ENCODE assay signal across 8 mouse cellular contexts in the genomic region with DNA sequence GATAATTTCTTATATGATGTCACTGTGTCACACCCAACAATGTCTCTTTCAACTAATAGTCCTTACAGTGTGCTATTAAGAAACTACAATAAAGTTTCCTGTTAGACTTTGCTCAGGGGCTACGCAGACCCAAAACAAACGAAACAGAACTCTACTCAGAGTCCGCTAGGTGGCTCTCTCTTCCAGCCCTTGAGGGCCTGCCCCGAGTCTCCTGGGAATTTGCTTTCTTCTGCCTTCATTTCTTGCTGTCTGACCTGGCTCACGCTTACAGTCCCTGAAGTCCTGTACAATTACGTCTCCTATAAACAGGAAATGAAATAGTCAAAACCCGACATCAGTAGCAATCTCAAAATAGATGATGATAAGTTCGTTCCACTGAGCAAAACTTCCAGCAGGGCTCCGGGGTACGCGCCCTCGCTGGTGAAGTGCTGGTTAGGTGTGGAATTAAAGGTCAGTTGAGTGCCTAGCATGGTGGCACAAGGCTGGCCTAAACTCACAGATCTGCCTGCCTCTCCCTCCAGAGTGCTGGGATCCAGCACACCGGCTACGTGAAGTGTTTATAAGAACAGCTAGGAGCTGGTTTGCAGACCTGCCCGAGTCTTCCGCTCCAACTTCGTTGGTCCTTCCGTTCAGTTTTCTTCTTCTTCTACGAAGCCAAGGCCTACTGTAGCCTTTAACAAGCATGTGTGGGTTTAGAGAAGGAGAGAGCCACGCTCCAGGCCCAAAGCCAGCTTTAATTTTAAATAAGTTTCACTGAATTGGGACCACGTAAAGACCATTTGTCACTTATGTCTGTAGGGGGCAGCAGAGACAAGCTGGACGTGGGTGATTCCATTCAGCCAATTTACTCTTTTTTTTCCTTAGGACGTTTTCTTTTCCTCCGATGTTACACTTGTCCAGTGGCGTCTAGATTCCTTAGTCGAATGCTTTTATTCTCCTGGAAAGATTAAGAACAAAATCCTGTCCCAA. TPM values are rescaled to one million over a fixed set of nuclear protein-coding genes. Genes with fewer than 3 reads are reported as not detected.
DNase-seq lines count a peak whose midpoint lies in the region; ATAC-seq and TF ChIP-seq lines count a peak whose summit lies in the region.

No protein-coding gene starts in this region.

- H3K9me3 ChIP-seq in hindbrain, embryonic 15.5 days = no peaks in the 10 kb centered on the region

- 27% methylated on average over 26 of the region's 26 CpGs for WGBS in hindbrain, embryonic 15.5 days

- peak; percentile 63; the same call in 1 of the 2 replicates for ATAC-seq in hindbrain, embryonic 15.5 days (ENCODE audit: low FRiP score, low read depth)
- peak; percentile 75 for ATAC-seq in megakaryocyte, adult 5-6 weeks (ENCODE audit: poor library complexity, severe bottlenecking)

- H3K27ac ChIP-seq in hindbrain, embryonic 15.5 days (replicated peaks) = no peak overlapping the region
- no peak overlapping the region for H3K27ac ChIP-seq in left cerebral cortex, adult 2 months

- DNase-seq in right cerebral cortex, adult 18-20 months = peak; percentile 57
- DNase-seq in right cerebral cortex, postnatal 25 days = no peak
- peak; percentile 84 to 88 for DNase-seq in cerebellum, postnatal 10 days
- peak; percentile 49 to 65 for DNase-seq in frontal cortex, postnatal 36 days (ENCODE audit: low spot score in 2 of 2)
- peak; percentile 48 to 50 for DNase-seq in left cerebral cortex, adult 2 months (ENCODE audit: extremely low spot score in 1 of 2, low spot score in 2 of 2)
- peak; percentile 75 for DNase-seq in skeletal muscle tissue, adult 2 months (ENCODE audit: low read depth, low spot score)

- no peak overlapping the region for H3K9ac ChIP-seq in hindbrain, embryonic 15.5 days

- peak overlapping the region; percentile 29 for H3K4me2 ChIP-seq in hindbrain, embryonic 15.5 days

- intact Hi-C loops in left cerebral cortex, adult 2 months (cut with DNase I) = loop anchor here (1.0 kb wide), 2 partner anchors 30 to 79 kb away; no protein-coding TSS in a partner anchor

- H3K27me3 ChIP-seq in hindbrain, embryonic 15.5 days = 0 out of 2 replicates have a peak, but pooled peaks cover 4% of the 10 kb centered on the region

- H3K36me3 ChIP-seq in hindbrain, embryonic 15.5 days = no peaks in the 10 kb centered on the region

- TF ChIP-seq CTCF in left cerebral cortex, adult 2 months (IDR thresholded peaks at IDR 0.05) = peak; percentile 81

- H3K4me1 ChIP-seq in hindbrain, embryonic 15.5 days (replicated peaks) = peaks cover 6% of the 10 kb centered on the region

- H3K4me3 ChIP-seq in hindbrain, embryonic 15.5 days = no peak overlapping the region; the same call in 1 of the 2 replicates
- peak overlapping the region; percentile 39 for H3K4me3 ChIP-seq in left cerebral cortex, adult 2 months

RNA-seq across cellular contexts. Expression of a gene that starts 17.7 kb away (rescaled TPM):
- not detected in 2 replicates for polyA plus RNA-seq in hindbrain, embryonic 15.5 days (2015; fragmentation: Nextera tagmentation; extraction: Ambion mirVana)
- total RNA-seq in left cerebral cortex, adult 2 months (2021) = under 1 TPM in 1 of 2 experiments, not detected in 1; 0.16 TPM
- not detected in 2 replicates for total RNA-seq in megakaryocyte, adult 5-6 weeks (2015)
- total RNA-seq in megakaryocyte, adult 5-6 weeks (2017) = not detected in 2 replicates

RNA-seq across cellular contexts. Expression of a gene that starts 50.7 kb away (rescaled TPM):
- polyA plus RNA-seq in hindbrain, embryonic 15.5 days (2015; fragmentation: Nextera tagmentation; extraction: Ambion mirVana) = 13.6 and 18.5 TPM in 2 replicates
- total RNA-seq in left cerebral cortex, adult 2 months (2021) = 100 to 1,000 TPM; 145 to 148 TPM
- 57.1 and 60.2 TPM in 2 replicates for total RNA-seq in megakaryocyte, adult 5-6 weeks (2015)
- total RNA-seq in megakaryocyte, adult 5-6 weeks (2017) = 71.2 and 88.8 TPM in 2 replicates
